Mouse (Mus musculus): ENCODE measurements around the gene Gbp4.
"Not testable (repeated sequence)": the region's sequence is repeated elsewhere in the genome, so short reads cannot be mapped to it uniquely, and the experiment has no call there.

Gene Gbp4

DNA sequence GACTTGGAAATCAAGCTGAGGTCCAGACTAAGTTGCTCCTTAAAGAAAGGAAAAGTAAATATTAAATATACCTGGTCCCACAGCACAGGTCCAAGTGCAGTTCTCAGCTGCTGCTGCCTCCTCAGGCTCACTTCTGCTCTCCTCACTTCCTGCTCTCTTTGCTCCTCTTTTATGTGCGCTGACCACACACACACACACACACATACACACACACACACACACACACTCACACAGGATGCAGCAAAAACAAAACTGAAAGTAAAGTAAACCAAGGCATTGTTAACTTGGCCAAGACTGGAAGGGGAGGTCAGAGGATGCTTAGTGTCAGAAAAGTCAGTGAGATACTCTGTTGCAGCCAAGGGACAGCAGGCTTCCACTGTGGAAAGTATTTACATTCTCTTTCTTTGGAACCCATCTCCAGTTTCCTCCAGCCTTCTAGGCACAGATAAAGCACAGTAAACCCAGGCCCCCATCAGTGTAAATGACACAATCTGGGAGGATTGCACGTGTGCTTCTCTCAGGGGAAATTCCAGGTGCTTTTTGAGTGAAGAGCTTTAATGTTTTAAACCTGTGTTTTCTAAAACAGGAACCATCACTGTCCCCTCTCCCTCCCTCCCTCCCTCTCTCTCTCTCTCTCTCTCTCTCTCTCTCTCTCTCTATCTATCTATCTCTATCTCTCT, at the start of gene Gbp4, which contains the start of the genes Gbp9 and Gbp8:
Gene Gbp4 (minus strand): TSS at position 178 of the 680 bp plus-strand sequence.
Gene Gbp9 (minus strand): TSS at position 131 of the 680 bp plus-strand sequence.
Gene Gbp8 (minus strand): TSS at position 132 of the 680 bp plus-strand sequence.
- DNase-seq (ENCODE audit: low read depth): not testable (repeated sequence)

DNA sequence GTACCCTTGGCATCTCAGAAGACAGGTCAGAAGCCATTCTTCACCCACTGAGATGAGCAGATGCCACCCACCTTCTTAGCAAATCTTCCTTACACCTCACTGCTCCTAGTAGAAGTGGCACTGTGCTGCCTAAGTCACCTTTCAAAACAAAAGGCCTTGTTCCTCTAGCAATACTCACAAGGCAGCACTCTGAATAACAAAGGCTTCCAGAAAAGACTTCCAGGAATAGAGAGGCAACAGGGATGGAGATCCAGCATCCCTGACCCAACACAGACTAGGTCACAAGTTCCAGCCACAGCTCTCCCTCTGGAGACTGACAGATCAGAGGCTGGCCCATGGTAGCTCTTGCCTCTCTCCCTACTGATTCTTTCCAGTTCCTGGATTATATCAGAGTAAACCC, 42.1 kb upstream of the Gbp4 start:
- DNase-seq (ENCODE audit: low read depth): no peak

DNA sequence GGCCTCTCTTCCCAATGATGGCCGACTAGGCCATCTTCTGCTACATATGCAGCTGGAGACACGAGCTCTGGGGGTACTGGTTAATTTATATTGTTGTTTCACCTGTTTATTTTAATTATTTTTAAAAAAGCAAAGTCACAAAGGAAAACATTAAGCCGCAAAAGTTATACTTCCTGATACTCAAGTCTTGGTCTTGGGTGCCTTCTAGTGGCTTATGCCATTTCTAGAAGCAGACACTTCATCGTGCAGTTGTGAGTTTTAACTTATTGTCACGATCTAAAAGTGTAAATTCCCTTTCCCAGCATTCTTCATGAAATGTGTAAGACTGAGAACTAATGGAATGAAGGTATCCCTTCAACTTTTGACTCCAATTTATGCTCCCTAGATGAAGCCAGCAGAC, 17.2 kb upstream of the Gbp4 start:
- no peak for DNase-seq (ENCODE audit: low read depth)

DNA sequence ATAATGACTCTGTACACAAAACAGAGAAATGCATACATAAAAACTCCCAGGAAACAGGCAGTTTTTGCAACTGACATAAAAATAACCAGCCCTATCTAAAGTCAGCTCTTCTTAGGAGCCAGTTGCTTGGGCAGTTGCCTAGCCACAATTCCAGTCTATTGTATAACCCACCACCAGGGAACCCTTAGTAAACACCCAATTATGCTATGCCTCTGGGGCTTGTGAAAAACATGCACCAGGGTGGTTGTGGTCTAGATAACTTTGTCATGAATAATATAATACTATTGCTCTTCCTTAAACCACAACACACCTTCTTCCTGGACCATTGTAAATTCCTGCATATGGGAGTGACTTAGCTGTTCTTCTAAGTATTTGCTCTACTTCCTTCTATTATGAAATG, 14.7 kb upstream of the Gbp4 start:
- no peak for DNase-seq (ENCODE audit: low read depth)

DNA sequence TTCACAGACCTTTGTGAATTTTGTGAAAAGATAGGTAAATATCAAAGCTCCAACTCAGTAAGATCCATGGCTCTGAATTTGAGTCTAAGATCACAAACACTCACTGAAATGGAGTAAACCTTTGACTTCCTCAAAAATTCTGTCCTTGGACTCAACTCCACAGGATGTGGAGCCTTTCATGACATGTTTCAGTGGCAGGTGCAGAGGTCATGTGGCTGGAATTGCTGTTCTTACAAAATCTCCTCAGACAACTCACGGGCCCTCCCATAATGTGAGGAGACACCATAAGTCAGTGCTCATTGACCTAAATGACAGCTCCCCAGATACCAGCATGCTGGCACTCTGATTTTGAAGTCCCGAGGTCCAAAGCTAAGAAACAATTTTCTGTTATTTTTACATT, 8.7 kb upstream of the Gbp4 start:
- not testable (repeated sequence) for DNase-seq (ENCODE audit: low read depth)

DNA sequence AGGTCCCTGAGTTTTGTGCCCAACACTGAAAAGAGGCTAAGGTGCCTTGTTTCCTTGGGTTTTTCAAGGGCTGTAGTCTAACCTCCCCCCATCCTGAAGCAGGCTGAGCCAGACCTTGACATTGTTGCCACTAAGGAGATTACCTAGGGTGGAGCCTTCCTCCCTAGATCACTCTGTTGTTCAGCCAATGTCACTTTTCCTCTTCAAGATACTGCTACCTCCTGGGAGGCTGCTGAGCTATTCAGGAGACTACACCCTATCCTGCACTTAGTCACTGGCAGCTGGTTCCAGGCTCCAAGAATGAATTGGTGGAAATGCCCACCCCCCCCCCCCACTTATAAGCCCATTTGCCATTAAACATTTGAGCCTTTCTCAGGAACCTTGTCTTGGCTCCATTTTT, 7.1 kb upstream of the Gbp4 start:
- DNase-seq (ENCODE audit: low read depth): no peak

DNA sequence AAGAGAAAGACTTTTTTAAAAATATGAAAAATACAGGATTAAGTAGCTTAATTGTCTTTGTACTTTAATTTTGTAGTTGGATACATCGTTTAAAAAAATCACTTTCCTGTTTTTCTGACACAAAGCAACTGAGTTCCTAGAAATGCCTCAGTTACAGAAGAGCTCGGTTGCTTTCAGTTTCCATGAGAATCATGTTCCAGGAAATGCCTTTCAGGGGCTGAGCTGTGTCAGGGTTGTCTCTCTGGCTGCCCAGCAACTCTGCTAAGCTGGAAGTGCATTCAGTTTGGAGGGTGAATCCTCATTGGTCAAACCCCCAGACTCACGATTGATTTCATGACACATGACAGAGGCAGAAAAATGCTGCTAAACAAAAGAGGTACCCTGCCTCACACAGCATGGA, 6.3 kb upstream of the Gbp4 start:
- not testable (repeated sequence) for DNase-seq (ENCODE audit: low read depth)

DNA sequence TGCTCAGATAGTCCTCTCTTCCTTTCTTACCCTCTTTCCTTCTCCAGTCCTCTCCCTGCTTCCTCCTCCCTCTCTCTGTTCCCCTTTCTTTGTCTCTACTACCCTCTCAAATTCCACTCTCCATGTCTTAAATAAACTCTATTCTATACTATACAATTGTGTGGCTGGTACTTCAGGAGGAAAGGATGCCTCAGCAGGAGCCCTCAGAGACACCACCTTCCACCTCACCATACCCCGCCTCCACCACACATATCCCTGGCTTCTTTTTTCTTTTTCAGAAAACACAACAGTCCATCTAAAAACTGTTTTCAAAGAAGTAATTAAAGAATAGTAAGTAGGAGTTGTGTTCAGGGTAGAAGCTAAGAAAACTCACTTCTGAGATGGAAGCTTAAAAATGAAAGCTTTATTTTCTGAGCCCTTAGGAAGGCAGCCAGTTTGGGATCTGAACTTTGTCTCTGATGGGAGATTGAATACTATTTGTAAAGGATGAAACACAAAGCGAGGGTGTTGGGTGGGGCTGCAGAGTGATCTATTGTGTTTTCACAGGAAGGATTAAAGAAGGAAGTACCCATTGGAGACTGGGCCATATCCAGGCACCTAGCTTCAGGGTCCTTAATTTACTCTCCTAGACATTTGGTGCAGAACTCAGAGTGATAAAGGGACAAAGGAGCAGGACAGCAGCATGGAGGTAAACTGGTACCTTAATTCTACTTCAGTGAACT, 864 bp upstream of the Gbp4 start:
- not testable (repeated sequence) for DNase-seq (ENCODE audit: low read depth)

DNA sequence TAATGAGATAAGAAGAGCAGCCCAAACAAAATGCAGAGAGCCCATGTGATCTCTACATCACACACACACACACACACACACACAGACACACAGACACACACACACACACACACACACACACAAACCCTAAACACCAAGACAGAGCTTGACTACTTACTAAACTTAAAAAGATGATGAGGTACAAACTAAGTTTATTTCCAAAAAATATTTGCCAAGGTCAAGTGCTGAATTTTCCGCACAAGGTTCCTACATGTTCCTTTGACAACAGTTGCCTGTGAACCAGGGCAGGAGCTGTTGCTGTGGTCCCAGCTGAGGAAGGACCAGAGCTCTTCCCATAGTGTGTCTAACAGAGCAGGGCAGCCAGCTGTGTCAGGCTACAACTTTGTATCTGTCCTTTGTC, 480 bp downstream of the Gbp4 start:
- DNase-seq (ENCODE audit: low read depth): no peak

DNA sequence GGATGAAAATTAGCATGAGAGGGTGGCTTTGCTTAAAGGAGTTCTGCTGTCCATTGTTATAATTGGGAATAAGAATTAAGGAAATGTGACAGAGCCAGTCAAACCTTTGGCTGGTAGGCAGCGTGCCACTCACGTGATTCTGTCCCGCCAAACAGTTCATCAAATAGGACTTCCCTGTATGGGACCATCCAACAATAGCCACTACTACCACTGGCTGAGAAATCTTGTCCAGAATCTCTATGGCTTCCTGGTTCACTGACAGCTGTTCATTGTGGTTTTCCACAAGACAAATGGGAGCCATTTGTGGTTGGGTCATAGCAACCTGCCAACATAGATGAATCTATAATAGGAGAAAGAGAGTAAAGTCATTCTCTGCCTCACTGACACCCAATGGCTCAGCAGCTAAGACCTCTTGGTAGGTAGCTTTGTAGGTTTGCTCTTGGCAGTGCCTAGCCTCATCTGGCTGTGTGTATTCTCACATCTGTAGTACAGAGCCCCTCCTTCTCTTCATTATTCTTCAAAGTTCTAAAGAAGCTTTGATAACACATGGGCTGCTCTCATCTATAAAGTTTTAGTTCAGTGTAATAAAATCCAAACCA, 2.6 kb downstream of the Gbp4 start:
- not testable (repeated sequence) for DNase-seq (ENCODE audit: low read depth)

DNA sequence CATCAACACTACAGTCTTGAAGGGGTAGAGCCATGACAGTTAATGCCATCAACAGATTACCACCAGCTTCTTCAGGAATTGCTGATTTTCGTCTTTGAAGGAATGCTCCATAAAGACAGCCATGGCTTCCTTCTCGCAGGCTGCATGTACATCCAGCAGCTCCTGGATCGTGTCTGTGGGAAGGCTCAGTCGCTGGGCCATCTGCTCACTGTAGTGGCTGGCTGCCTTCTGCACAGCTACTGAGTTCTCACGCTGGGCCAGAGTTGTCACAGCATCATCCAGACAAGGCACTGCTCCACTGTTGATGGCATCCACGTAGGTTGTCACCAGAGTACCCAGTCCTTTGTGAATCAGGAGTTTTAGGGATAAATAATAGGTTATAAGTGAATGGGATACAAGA, 17.7 kb downstream of the Gbp4 start:
- DNase-seq (ENCODE audit: low read depth): not testable (repeated sequence)

DNA sequence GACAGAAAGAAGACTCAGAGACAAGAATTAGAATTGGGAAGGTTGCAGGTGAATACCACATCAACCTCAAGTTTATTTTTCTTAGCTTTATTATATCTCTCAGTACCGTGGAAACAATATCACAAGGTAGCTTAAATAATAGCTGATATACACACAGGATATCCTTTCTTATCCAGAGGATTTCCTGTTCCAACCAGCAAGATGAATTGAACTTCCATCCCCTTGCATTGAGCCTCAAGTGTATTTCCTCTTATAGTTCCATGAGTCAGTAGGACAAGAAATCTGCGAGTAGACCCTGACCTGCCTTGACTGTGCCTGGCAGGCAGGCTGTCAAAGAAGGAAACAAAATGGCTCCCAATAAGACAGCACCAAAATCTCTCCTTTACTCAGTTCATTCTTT, 23.6 kb downstream of the Gbp4 start:
- DNase-seq (ENCODE audit: low read depth): no peak

DNA sequence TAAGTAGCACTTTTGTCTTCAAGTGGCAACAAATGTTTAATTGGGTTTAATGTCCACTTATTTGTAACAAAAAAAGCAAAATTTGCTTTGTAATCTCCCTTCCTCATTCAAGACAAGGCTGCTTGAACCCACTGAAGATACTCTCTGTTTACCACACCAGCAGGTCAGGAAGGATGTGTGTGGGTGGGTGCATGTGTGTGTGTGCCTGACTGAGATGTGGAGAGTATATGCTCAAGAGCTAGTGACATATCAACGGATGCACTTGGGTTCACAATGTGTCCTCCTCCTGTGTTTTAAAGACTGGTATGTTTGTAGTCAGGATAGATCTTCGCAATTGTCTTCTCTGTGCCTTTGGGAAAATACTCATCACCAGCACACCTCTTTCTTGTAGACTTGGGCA, 24.7 kb downstream of the Gbp4 start:
- DNase-seq (ENCODE audit: low read depth): no peak

DNA sequence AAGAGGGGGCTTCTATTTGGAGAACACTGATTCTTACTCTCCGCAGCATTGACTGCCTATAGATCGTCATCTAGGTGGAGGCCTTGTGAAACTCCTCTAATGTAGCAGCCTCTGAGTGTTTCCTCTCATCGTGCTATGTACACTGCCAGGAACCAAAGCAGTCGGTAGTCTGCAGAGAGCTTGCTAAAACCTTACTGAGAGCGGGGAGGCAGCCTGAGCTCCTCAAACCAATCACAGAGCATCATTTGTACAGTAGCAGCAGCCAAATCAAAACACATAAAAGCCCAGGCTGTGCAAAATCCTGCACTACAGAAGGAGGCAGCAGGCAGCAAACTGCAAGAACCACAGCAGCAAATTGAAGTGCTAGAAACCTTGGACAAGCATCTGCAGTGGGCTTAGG, 25.7 kb downstream of the Gbp4 start:
- DNase-seq (ENCODE audit: low read depth): no peak

DNA sequence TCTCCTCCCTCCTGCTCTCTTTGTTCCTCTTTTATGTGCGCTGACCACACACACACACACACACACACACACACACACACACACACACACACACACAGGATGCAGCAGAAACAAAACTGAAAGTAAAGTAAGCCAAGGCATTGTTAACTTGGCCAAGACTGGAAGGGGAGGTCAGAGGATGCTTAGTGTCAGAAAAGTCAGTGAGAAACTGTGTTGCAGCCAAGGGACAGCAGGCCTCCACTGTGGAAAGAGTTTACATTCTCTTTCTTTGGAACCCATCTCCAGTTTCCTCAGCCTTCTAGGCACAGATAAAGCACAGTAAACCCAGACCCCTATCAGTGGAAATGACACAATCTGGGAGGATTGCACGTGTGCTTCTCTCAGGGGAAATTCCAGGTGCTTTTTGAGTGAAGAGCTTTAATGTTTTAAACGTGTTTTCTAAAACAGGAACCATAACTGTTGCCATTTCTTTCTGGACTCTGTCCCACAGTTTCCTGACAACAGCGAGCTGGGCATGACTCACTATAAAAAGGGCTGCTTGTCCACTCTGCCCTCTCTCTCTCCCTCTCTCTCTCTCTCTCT, 29.0 kb downstream of the Gbp4 start:
- peak; percentile 4 for DNase-seq (ENCODE audit: low read depth)

DNA sequence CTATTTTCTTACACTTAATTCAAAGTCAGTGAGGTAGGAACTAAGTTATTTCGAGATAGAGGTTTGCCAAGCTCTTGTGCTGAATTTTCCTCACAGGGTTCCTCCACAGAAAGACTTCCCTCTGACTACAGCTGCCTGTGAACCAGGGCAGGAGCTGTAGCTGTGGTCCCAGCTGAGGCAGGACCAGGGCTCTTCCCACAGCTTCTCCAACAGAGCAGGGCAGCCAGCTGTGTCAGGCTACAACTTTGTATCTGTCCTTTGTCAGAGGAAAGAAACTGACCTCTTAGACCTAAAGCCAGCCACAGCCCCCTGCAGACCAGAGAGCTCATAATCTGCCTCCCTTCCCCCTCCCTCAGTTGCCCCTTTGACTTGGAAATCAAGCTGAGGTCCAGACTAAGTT, 29.6 kb downstream of the Gbp4 start:
- not testable (repeated sequence) for DNase-seq (ENCODE audit: low read depth)

DNA sequence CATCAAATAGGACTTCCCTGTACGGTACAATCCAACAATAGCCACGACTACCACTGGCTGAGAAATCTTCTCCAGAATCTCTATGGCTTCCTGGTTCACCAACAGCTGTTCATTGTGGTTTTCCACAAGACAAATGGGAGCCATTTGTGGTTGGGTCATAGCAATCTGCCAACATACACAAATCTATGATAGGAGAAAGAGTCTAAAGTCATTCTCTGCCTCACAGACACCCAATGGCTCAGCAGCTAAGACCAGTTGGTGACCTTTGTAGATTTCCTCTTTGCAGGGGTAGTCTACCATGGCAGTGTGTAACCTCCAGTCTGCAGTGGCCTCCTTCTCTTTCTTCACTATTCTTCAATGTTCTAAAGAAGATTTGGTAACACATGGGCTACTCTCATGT, 33.7 kb downstream of the Gbp4 start:
- DNase-seq (ENCODE audit: low read depth): not testable (repeated sequence)

DNA sequence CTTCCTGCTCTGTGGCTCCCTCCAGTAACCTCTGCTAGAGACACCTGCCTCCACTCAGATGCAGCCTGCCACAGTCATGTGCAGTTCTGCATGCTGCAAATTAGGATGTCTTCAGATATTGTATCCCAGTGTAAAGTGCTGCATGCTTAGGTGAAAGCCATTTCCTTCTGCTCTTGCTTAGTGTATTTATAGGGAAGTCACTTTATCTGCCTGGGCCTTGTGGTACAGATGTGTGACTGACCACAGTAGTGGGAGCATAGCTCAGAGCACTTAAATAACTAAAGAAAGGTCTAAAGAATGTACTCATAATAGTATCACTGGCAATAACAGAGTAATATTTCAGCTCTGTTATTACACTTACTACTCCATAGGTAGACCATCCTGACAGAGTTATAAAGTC, 57.5 kb downstream of the Gbp4 start:
- no peak for DNase-seq (ENCODE audit: low read depth)

DNA sequence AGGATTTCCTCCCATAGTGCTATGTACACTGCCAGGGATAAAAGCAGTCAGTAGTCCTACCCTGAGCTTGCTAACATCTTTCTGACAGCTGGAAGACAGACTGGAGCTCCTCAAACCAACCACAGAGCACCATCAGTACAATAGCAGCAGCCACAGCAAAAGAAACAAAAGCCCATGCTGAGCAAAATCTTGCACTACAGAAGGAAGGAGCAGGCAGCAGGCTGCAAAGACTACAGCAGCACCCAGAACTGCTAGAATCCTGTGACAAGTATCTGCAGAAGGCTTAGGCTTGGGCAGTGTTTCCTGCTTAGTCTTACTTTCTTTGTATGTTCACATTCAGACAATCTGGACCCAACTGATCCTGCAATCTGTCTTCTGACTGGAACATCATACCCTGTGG, 71.0 kb downstream of the Gbp4 start:
- DNase-seq (ENCODE audit: low read depth): not testable (repeated sequence)

Measured in c-Kit-positive CD71-negative TER-119-negative erythroid progenitor cells, embryonic 14.5 days (primary cell).